Mouse (Mus musculus) lung, embryonic 16.5 days (tissue): ENCODE measurements at regions not wholly inside any gene's neighbourhood (a gene's known extent, or its start where the extent isn't known, plus 50 kb on each side); places are given as distances from the start of the nearest gene placed in this dataset.

ENCODE experiments used
- ATAC-seq: fragments of 200-750 bp; cut with Nextera tagmentation; 2 replicates; pipeline ENCODE4 v1.8.0; 2017; ENCODE audit warnings: low read depth, mild to moderate bottlenecking, moderate library complexity
- H3K27ac ChIP-seq: fragments of 300-500 bp; sonication (generic); 2 replicates; pipeline ENCODE4 v1.5.1; 2014; ENCODE audit warnings: mild to moderate bottlenecking, control low read depth, low read length
- H3K27me3 ChIP-seq: fragments of 300-500 bp; sonication (generic); 2 replicates; pipeline ENCODE4 v1.6.1; 2014; ENCODE audit warnings: low read depth, low read length, mixed read lengths; ENCODE audit not compliant: control insufficient read depth, insufficient read depth
- H3K36me3 ChIP-seq: fragments of 300-500 bp; sonication (generic); 2 replicates; pipeline ENCODE4 v1.6.1; 2014; ENCODE audit warnings: low read length; ENCODE audit not compliant: control insufficient read depth, insufficient read depth
- H3K4me1 ChIP-seq: fragments of 300-500 bp; sonication (generic); replicated peaks from 2 replicates; pipeline ENCODE4 v1.6.1; 2014; ENCODE audit warnings: low read length, mixed read lengths; ENCODE audit not compliant: control insufficient read depth, insufficient read depth
- H3K4me2 ChIP-seq: fragments of 300-500 bp; sonication (generic); 2 replicates; pipeline ENCODE4 v1.6.1; 2014; ENCODE audit warnings: low read depth, low read length, control low read depth
- H3K4me3 ChIP-seq: fragments of 300-500 bp; sonication (generic); 2 replicates; pipeline ENCODE4 v1.5.1; 2014; ENCODE audit warnings: mild to moderate bottlenecking, low read length, control low read depth
- H3K9ac ChIP-seq: fragments of 300-500 bp; sonication (generic); 2 replicates; pipeline ENCODE4 v1.6.1; 2014; ENCODE audit warnings: low read length, control low read depth
- H3K9me3 ChIP-seq: fragments of 300-500 bp; sonication (generic); 2 replicates; pipeline ENCODE4 v1.6.1; 2016; ENCODE audit warnings: low read length; ENCODE audit not compliant: control insufficient read depth
- WGBS: fragments of 180-500 bp; shearing (Covaris S2); extraction: QIAGEN DNeasy Blood & Tissue Kit; methylation state at CpG from one replicate; pipeline ENCODE4 v1.1.7; 2014; 5-methylcytosine and 5-hydroxymethylcytosine counted together

DNA sequence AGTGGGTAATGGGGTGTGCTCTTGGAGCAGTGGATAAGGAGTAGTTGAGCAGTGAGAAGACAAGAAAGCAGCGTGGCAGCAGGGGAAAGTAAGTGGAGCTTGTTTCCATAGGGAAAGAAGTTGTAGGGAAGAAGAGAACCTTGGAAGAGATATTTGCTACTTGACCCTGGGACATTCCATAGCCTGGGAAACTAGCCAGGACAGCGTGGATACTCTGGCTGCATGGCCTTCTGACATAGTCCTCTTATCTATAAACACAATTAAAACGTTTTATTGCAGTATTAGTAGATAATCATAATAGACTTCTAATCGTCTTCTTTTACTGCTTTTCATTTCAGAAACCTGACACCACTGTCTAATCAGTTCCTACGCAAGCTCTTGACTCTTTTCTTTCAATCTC, 207.4 kb upstream of the Gm6812 start:
- Histone ChIP-seq H3K9me3 (no peaks in the 10 kb centered on the region), H3K27ac (no peak overlapping the region), H3K27me3 (no peaks in the 10 kb centered on the region), H3K4me3 (no peak overlapping the region), H3K4me1 (no peaks in the 10 kb centered on the region), H3K9ac (no peak overlapping the region), H3K36me3 (no peaks in the 10 kb centered on the region), H3K4me2 (no peak overlapping the region)
- 37% methylated on average over 5 of the region's 5 CpGs for WGBS
- ATAC-seq, result peak; percentile 41; the same call in 1 of the 2 replicates
